Mouse (Mus musculus): Measurements from ENCODE around the gene Ccl20. TPM values are rescaled to one million over a fixed set of nuclear protein-coding genes. Genes with fewer than 3 reads are reported as not detected.

The Ccl20 gene
- not detected for total RNA-seq (2022)

GRCm38 (mm10) chr1:83116447-83117137 is at the start of gene Ccl20:
Gene Ccl20 (plus strand): TSS chr1:83116766.
- DNase-seq (ENCODE audit: low spot score): no peak

GRCm38 (mm10) chr1:83067205-83067604 is 49.4 kb upstream of the Ccl20 start:
- DNase-seq (ENCODE audit: low spot score): no peak

GRCm38 (mm10) chr1:83075526-83076189 is 40.9 kb upstream of the Ccl20 start:
- DNase-seq (ENCODE audit: low spot score): no peak

- DNase-seq (ENCODE audit: low spot score): no peak
Measured at GRCm38 (mm10) chr1:83076190-83076917, 40.2 kb upstream of the Ccl20 start.

- no peak for DNase-seq (ENCODE audit: low spot score)
Measured at GRCm38 (mm10) chr1:83077016-83077415, 39.5 kb upstream of the Ccl20 start.

GRCm38 (mm10) chr1:83084790-83085189 is 31.8 kb upstream of the Ccl20 start:
- no peak for DNase-seq (ENCODE audit: low spot score)

GRCm38 (mm10) chr1:83091268-83091667 is 25.3 kb upstream of the Ccl20 start:
- no peak for DNase-seq (ENCODE audit: low spot score)

GRCm38 (mm10) chr1:83096935-83097334 is 19.6 kb upstream of the Ccl20 start:
- no peak for DNase-seq (ENCODE audit: low spot score)

GRCm38 (mm10) chr1:83099160-83099559 is 17.4 kb upstream of the Ccl20 start:
- no peak for DNase-seq (ENCODE audit: low spot score)

- peak; percentile 1 for DNase-seq (ENCODE audit: low spot score)
Measured at GRCm38 (mm10) chr1:83099580-83100137, 16.9 kb upstream of the Ccl20 start.

GRCm38 (mm10) chr1:83101891-83102290 is 14.7 kb upstream of the Ccl20 start:
- no peak for DNase-seq (ENCODE audit: low spot score)

GRCm38 (mm10) chr1:83105464-83105863 is 11.1 kb upstream of the Ccl20 start:
- no peak for DNase-seq (ENCODE audit: low spot score)

- no peak for DNase-seq (ENCODE audit: low spot score)
Measured at GRCm38 (mm10) chr1:83107410-83107978, 9.1 kb upstream of the Ccl20 start.

- no peak for DNase-seq (ENCODE audit: low spot score)
Measured at GRCm38 (mm10) chr1:83110992-83111391, 5.6 kb upstream of the Ccl20 start.

- no peak for DNase-seq (ENCODE audit: low spot score)
Measured at GRCm38 (mm10) chr1:83111726-83112125, 4.8 kb upstream of the Ccl20 start.

- no peak for DNase-seq (ENCODE audit: low spot score)
Measured at GRCm38 (mm10) chr1:83117217-83117616, 651 bp downstream of the Ccl20 start.

- no peak for DNase-seq (ENCODE audit: low spot score)
Measured at GRCm38 (mm10) chr1:83117661-83118060, 1.1 kb downstream of the Ccl20 start.

GRCm38 (mm10) chr1:83119903-83120302 is 3.3 kb downstream of the Ccl20 start:
- peak; percentile 41 for DNase-seq (ENCODE audit: low spot score)

GRCm38 (mm10) chr1:83120312-83120711 is 3.7 kb downstream of the Ccl20 start:
- no peak for DNase-seq (ENCODE audit: low spot score)

GRCm38 (mm10) chr1:83123201-83123600 is 6.6 kb downstream of the Ccl20 start:
- DNase-seq (ENCODE audit: low spot score): no peak

- no peak for DNase-seq (ENCODE audit: low spot score)
Measured at GRCm38 (mm10) chr1:83135829-83136228, 19.3 kb downstream of the Ccl20 start.

GRCm38 (mm10) chr1:83137847-83138246 is 21.3 kb downstream of the Ccl20 start:
- DNase-seq (ENCODE audit: low spot score): no peak
